Mouse (Mus musculus) urinary bladder, postnatal 10 days (tissue): ENCODE measurements around the gene Chadl.

Experiments
- DNase-seq: peaks from one replicate; pipeline ENCODE4 v3.0.0; 2022; ENCODE audit warnings: low spot score

The Chadl gene

GRCm38 (mm10) chr15:81700161-81700560, 3.1 kb upstream of the Chadl start:
- no peak for DNase-seq

- no peak for DNase-seq
Observed at GRCm38 (mm10) chr15:81698532-81698931, 1.4 kb upstream of the Chadl start.

GRCm38 (mm10) chr15:81697847-81698246, 760 bp upstream of the Chadl start:
- DNase-seq: no peak

- no peak for DNase-seq
Observed at GRCm38 (mm10) chr15:81694891-81695290, 2.2 kb downstream of the Chadl start.

- peak; percentile 47 for DNase-seq
Observed at GRCm38 (mm10) chr15:81693967-81694881, 2.9 kb downstream of the Chadl start.

GRCm38 (mm10) chr15:81693366-81693966, 3.6 kb downstream of the Chadl start:
- DNase-seq: no peak

- DNase-seq: no peak
Observed at GRCm38 (mm10) chr15:81680301-81680805, 16.7 kb downstream of the Chadl start.

GRCm38 (mm10) chr15:81676637-81677036, 20.4 kb downstream of the Chadl start:
- DNase-seq: no peak

- DNase-seq: no peak
Observed at GRCm38 (mm10) chr15:81670231-81670640, 26.9 kb downstream of the Chadl start.

GRCm38 (mm10) chr15:81666957-81667356, 30.1 kb downstream of the Chadl start:
- DNase-seq: no peak

- DNase-seq: peak; percentile 53
Observed at GRCm38 (mm10) chr15:81663697-81664561, 33.2 kb downstream of the Chadl start, which contains the start of gene L3mbtl2. Gene L3mbtl2 (plus strand): TSS chr15:81663889.

GRCm38 (mm10) chr15:81663281-81663680, 33.8 kb downstream of the Chadl start:
- DNase-seq: no peak

- DNase-seq: no peak
Observed at GRCm38 (mm10) chr15:81661701-81662100, 35.4 kb downstream of the Chadl start.

GRCm38 (mm10) chr15:81650636-81651035, 46.5 kb downstream of the Chadl start:
- no peak for DNase-seq

GRCm38 (mm10) chr15:81649516-81650455, 47.3 kb downstream of the Chadl start:
- no peak for DNase-seq
